Comparison of ENCODE assay signal across 15 mouse cellular contexts in genomic region chr19:49860761-49861160, GRCm38 (mm10).
DNase-seq lines count a peak whose midpoint lies in the region; ATAC-seq and TF ChIP-seq lines count a peak whose summit lies in the region.
"Had no signal": no experiment of that assay in that cellular context is flagged by ENCODE, and none has a peak within 500 bp of the region (broad histone marks: within the 10 kb centered on the region; RNA-seq: fewer than 3 reads in every experiment).

No protein-coding gene starts in this region.

- H3K4me1 ChIP-seq in hindbrain, embryonic 16.5 days (ENCODE audit: control insufficient read depth, insufficient read depth, low read depth, low read length) = no peaks in the 10 kb centered on the region
- H3K4me1 ChIP-seq in hindbrain, embryonic 12.5 days = no peaks in the 10 kb centered on the region
- H3K4me1 ChIP-seq in cortical plate, adult 2 months (ENCODE audit: control insufficient read depth, insufficient read depth, low read length) = peaks cover 2% of the 10 kb centered on the region; the same call in 1 of the 2 replicates
- H3K4me1 ChIP-seq: lung, embryonic 15.5 days; neural tube, embryonic 12.5 days had no signal

- 0 out of 2 replicates have a peak, but pooled peaks have one; percentile 40 for TF ChIP-seq POLR2A in cortical plate, adult 2 months (IDR thresholded peaks at IDR 0.05; ENCODE audit: extremely low read depth, insufficient read depth, low read length)

- no peak for TF ChIP-seq CTCF in cortical plate, adult 2 months (IDR thresholded peaks at IDR 0.05; ENCODE audit: extremely low read depth, insufficient read depth, low read length)

- no peaks in the 10 kb centered on the region for H3K36me3 ChIP-seq in hindbrain, embryonic 16.5 days (ENCODE audit: control insufficient read depth, insufficient read depth, low read length)
- no peaks in the 10 kb centered on the region for H3K36me3 ChIP-seq in hindbrain, embryonic 12.5 days
- H3K36me3 ChIP-seq: lung, embryonic 15.5 days; neural tube, embryonic 12.5 days had no signal

- WGBS in hindbrain, embryonic 16.5 days = 64% methylated on average over 7 of the region's 7 CpGs
- 68% methylated on average over 7 of the region's 7 CpGs for WGBS in hindbrain, embryonic 12.5 days

- H3K27ac ChIP-seq in hindbrain, embryonic 16.5 days (ENCODE audit: low read depth, low read length) = no peak overlapping the region
- H3K27ac ChIP-seq in hindbrain, embryonic 12.5 days = no peak overlapping the region
- no peak overlapping the region for H3K27ac ChIP-seq in cortical plate, adult 2 months (ENCODE audit: insufficient read depth, low read length)
- H3K27ac ChIP-seq: lung, embryonic 15.5 days; neural tube, embryonic 12.5 days; stomach, postnatal 0 days had no signal

- peak; percentile 22 to 28 for DNase-seq in frontal cortex, postnatal 10 days (ENCODE audit: low spot score in 2 of 2)
- peak; percentile 12 for DNase-seq in right cerebral cortex, adult 18-20 months
- no peak for DNase-seq in adrenal gland, adult 2 months
- DNase-seq: adrenal gland, postnatal 14 days; cerebellum, adult 11-12 months; gastrocnemius, postnatal 36 days; kidney, postnatal 25 days had no signal

- no peaks in the 10 kb centered on the region for H3K9me3 ChIP-seq in hindbrain, embryonic 16.5 days (ENCODE audit: control insufficient read depth, low read length)
- H3K9me3 ChIP-seq in hindbrain, embryonic 12.5 days (replicated peaks) = no peaks in the 10 kb centered on the region
- H3K9me3 ChIP-seq: lung, embryonic 15.5 days; neural tube, embryonic 12.5 days had no signal

- peak overlapping the region; percentile 7; the same call in 1 of the 2 replicates for H3K4me2 ChIP-seq in hindbrain, embryonic 16.5 days (ENCODE audit: low read length)
- H3K4me2 ChIP-seq in hindbrain, embryonic 12.5 days (replicated peaks) = no peak overlapping the region
- H3K4me2 ChIP-seq: lung, embryonic 15.5 days; neural tube, embryonic 12.5 days had no signal

- H3K9ac ChIP-seq in hindbrain, embryonic 16.5 days (ENCODE audit: low read depth, low read length) = no peak overlapping the region
- no peak overlapping the region for H3K9ac ChIP-seq in hindbrain, embryonic 12.5 days
- H3K9ac ChIP-seq: lung, embryonic 15.5 days; neural tube, embryonic 12.5 days had no signal

- no peak for ATAC-seq in hindbrain, embryonic 16.5 days
- ATAC-seq in hindbrain, embryonic 12.5 days (ENCODE audit: low FRiP score) = no peak
- no peak for ATAC-seq in megakaryocyte, adult 5-6 weeks (ENCODE audit: poor library complexity, severe bottlenecking)
- ATAC-seq: inflammation-experienced regulatory T-cells, adult 6 months had no signal

- no peaks in the 10 kb centered on the region for H3K27me3 ChIP-seq in hindbrain, embryonic 16.5 days (replicated peaks; ENCODE audit: control insufficient read depth, insufficient read depth, low read length)
- H3K27me3 ChIP-seq in hindbrain, embryonic 12.5 days = no peaks in the 10 kb centered on the region
- H3K27me3 ChIP-seq: lung, embryonic 15.5 days; neural tube, embryonic 12.5 days had no signal

- no peak overlapping the region for H3K4me3 ChIP-seq in hindbrain, embryonic 16.5 days (ENCODE audit: low read length)
- no peak overlapping the region for H3K4me3 ChIP-seq in hindbrain, embryonic 12.5 days
- peak overlapping the region; percentile 2; the same call in 1 of the 2 replicates for H3K4me3 ChIP-seq in cortical plate, adult 2 months (ENCODE audit: insufficient read depth, low read length)
- H3K4me3 ChIP-seq: lung, embryonic 15.5 days; neural tube, embryonic 12.5 days had no signal
